Mouse (Mus musculus) CD4-positive helper T cell, adult 2 months (primary cell): ENCODE measurements around the gene Panx3.
A peak's percentile ranks its signal among the peaks of the same experiment; 100 is the strongest.

Source experiments
- DNase-seq: peaks from one replicate; pipeline ENCODE4 v3.0.0-alpha.2; 2012; ENCODE audit warnings: low read depth, missing footprints, low spot score

Gene Panx3

GRCm38 (mm10) chr9:37669115-37669514, at the start of gene Panx3:
Gene Panx3, minus strand, starts transcription at chr9:37669235.
- no peak for DNase-seq

DNA sequence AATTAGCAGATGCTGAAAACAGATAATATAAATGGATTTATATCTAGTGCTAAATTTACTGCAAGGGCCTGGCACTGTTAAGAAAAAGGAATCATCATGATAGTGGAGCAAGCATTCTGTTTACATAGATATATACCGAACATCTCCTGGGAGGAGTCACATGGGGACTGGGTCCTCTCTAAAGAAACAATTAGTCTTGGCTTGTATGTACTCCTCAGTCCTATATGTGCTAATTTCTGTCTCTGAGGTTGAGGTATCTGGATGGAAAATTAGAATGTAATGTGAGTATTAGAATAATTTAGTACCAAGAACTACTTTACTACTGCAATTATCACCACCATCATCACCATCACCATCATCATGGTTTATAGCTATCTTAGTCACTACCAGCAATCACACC, 47.1 kb upstream of the Panx3 start, which contains the start of gene Olfr160:
Gene Olfr160, minus strand, starts transcription at position 101 of the 400 bp plus-strand sequence.
- no peak for DNase-seq

- DNase-seq: no peak
Measured at GRCm38 (mm10) chr9:37689970-37690686, 21.1 kb upstream of the Panx3 start.

DNA sequence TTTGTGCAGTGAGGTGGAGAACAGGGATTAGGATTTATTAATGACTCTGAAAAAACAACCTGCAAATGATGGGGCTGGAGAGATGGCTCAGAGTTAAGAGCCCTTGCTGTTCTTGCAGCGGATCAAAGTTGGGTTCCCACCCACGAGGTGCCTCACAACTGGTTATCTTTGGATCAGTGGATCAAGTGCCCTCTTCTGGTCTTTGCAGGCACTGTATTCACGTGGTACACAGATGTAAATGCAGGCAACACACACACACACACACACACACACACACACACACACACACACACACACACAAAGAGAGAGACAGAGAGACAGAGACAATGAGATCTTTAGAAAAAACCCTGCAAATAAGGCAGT, 18.9 kb upstream of the Panx3 start:
- no peak for DNase-seq

- DNase-seq: no peak
Measured at GRCm38 (mm10) chr9:37687288-37687940, 18.4 kb upstream of the Panx3 start.

GRCm38 (mm10) chr9:37681123-37681522, 12.1 kb upstream of the Panx3 start:
- DNase-seq: no peak

- no peak for DNase-seq
Measured at GRCm38 (mm10) chr9:37675287-37675686, 6.3 kb upstream of the Panx3 start.

- DNase-seq: no peak
Measured at GRCm38 (mm10) chr9:37670261-37670660, 1.2 kb upstream of the Panx3 start.

DNA sequence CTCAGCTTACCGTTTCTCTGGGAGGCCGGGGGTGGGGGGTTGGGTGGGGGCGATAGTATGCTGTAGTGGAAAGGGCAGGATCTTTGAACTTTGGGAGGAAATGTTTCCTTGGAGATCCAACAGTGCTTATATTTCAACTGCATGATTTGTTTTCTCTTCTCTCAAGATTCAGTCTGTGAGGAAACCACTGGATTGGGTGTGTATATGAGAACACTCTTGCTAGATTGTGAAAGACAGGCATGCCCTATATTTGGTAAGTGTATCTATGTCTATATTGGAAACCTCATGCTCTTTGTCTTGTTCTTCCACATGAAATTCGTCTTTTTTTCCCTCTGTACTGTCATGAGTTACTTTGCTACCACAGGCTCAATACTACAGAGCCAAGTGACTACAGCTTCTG, 643 bp upstream of the Panx3 start:
- DNase-seq: no peak

GRCm38 (mm10) chr9:37666045-37666444, 3.0 kb downstream of the Panx3 start:
- DNase-seq: no peak

DNA sequence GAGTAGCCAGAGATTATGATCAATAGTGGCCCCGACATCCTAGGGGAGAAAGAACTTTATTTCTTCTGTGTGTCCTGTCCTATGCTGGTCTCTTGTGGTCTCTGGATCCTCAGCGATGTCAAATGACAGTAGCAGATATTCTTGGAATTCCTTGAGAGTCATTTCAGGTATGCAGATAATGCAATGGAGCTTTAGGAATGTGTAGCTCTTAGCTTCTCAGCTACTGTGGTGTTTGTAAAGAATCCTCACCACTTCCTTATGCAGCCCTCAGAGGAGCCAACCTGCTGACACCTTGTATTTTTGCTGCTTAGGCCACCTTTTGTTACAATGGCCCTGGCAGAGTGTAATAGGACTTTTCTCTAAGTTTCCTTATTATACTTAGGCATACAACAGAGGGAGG, 4.4 kb downstream of the Panx3 start:
- no peak for DNase-seq

- DNase-seq: no peak
Measured at GRCm38 (mm10) chr9:37663210-37663609, 5.8 kb downstream of the Panx3 start.

DNA sequence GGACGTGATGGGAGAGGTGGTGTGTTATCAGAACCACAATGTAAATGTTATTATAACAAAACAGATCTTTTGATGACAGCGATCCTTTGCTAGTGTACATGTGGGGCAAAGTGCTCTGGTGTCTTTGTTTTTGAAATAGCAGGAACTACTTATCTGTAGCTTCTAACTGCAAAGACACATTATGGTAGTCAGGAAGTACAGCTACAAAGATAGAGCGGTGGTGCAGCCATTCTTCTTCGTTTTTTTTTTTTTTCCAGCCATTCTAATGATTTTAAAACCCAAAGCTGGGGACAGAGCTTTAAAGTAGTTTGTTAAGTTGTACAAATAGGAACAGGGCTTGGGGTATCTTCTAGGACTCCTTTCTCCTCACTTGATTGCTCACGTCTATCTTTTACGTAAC, 9.6 kb downstream of the Panx3 start:
- DNase-seq: no peak

- DNase-seq: peak; percentile 72
Measured at GRCm38 (mm10) chr9:37656931-37657481, 12.0 kb downstream of the Panx3 start, which contains the start of gene Tbrg1. Gene Tbrg1, minus strand, starts transcription at chr9:37657312.

DNA sequence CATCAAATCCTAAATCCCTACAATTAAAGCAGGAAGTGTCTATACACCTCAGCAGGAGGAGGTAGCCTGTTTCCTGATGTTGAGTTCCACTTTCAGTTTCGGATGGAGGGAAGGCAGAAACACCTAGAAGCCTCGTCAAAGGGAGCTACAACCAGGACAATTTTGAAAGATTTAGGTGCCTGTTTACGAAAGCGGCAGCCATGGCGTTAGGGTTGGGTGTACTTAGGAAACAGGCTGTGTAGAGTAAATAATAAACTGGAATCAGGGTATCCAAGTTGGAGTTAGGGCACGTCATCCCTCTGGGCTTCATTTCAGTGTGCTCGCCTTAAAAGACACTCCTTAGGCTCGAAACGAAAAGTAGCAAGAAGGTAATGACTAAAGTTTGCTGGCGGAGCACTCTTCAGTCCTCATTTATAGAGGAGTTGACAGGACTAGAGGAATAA, 12.6 kb downstream of the Panx3 start:
- DNase-seq: peak; percentile 81

DNA sequence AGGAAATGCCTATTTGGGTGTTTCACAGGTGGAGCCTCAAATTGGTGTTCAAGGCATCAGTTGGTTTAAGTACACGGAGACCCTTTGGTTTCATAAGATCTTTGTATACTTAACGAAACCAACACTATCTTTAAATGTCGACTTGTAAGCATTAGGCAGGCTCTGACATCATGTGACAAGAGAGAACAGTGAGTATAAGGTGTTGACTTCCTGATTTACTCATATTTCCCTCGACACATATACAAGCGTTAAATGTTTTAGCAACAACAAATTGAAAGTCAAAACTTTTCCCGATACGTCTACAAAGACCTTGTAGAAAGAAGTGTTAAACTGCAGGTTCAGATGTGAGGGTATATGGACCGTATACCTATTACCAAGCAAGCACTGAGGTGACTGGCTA, 13.1 kb downstream of the Panx3 start:
- DNase-seq: peak; percentile 63

DNA sequence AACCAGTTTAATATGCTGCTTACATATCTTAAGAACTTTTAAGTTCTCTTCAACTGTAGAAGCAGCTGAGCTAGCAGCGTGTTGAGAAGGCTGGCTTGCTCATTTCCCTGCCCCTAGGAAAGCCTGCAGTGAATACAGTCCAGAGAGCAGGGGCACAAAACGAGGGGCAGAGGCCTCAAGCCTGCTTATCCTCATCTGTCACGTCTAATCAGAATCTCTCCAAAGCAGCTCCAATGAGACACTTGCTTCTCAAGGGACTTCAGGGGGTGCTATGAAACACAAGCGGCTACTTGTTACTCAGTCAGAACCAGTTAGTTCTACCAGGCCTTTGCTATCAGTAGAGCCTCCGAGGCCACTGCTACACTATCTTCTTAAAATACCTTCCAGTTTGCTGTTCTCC, 15.2 kb downstream of the Panx3 start:
- no peak for DNase-seq

GRCm38 (mm10) chr9:37650639-37651038, 18.4 kb downstream of the Panx3 start:
- DNase-seq: no peak

DNA sequence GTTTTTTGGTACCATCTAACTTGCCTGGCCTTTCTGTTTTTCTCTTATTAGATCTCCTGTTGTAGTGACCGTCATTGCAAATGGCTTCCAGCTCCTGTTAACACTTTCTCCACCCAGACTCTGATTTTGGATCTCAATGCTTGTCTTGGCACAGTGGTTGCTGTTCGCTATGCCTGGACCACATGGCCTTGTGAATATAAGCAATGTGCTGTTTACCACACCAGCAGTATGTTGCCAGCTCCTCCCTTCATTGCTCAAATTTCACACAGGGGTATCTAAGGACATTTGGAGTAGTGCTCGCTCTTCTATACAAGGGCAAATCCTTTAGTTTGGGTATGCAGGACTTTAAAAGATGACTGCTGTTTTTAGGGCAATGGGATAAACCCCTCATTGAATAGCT, 22.8 kb downstream of the Panx3 start:
- no peak for DNase-seq

- no peak for DNase-seq
Measured at GRCm38 (mm10) chr9:37638721-37639120, 30.3 kb downstream of the Panx3 start.

DNA sequence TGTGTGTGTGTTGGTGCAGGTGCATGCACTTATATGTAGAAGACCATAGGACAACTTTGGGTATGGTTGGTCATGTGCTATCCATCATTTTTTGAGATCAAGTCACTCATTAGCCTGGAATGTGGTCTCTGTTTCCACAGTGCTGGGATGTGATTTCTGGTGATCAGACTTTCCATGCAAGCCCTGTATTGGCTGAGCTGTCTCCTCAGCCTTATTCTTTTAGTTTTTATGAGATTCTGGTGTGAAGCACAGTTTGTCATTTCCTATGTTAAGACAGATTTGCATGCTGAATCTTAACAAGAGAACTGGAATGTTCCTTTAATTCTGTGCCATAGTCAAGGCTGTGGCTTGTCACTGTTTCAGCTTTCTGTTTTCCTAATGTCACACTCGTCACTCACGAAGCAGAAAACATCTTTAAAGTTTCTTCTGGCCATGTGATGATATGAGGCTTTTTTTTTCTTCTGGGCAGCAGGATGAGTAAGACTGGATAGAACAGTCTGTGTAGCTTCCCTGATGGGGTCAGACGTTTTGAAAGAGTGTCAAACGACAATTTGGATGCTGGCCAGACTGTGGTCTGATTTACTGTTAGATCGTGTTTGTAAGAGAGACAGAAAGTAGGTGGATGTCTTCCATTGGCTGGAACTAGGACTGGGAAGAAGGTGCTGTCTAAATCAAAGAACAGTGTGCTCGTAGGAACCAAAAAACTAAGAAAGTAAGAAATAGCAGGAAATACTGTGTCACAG, 32.1 kb downstream of the Panx3 start:
- DNase-seq: no peak

DNA sequence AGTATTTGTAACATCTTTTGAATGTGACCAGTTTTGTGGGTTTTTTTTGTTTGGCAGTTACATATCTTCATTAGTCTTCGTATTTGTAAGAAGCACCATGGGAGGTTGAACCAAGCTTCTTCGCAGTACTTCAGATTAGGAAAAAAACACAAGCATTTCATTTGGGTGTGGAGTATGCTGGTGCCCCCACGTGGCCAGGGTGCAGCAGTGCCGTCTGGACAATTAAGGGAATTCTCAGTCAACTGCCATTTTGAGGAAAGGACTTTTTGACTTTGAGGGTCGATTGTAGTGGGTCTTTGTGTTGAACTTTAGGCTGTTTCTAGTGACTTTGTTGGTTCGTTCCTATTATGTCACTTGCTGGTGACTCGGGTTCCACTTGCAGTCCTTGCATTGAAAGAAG, 32.7 kb downstream of the Panx3 start:
- peak; percentile 36 for DNase-seq
